Mouse (Mus musculus) CD8-positive naive resting alpha-beta T cell, adult 2 months (primary cell): ENCODE measurements around the gene 1700028P14Rik.
"Not testable (repeated sequence)": the region's sequence is repeated elsewhere in the genome, so short reads cannot be mapped to it uniquely, and the experiment has no call there.

Source experiments
- DNase-seq, 2 experiments: peaks; one replicate each; pipeline ENCODE4 v3.0.0; 2022; ENCODE audit warnings: low read depth in 2 of 2, low spot score in 2 of 2

The 1700028P14Rik gene

GRCm38 (mm10) chr19:23652644-23653043, at the start of gene 1700028P14Rik:
TSS of gene 1700028P14Rik (minus strand) at chr19:23652812.
- DNase-seq: no peak

- no peak for DNase-seq
Observed at GRCm38 (mm10) chr19:23699131-23699530, 46.5 kb upstream of the 1700028P14Rik start.

GRCm38 (mm10) chr19:23698366-23698765, 45.8 kb upstream of the 1700028P14Rik start:
- DNase-seq: no peak

- DNase-seq: no peak
Observed at GRCm38 (mm10) chr19:23697861-23698260, 45.2 kb upstream of the 1700028P14Rik start.

GRCm38 (mm10) chr19:23694344-23694743, 41.7 kb upstream of the 1700028P14Rik start:
- DNase-seq: no peak

GRCm38 (mm10) chr19:23688421-23688946, 35.9 kb upstream of the 1700028P14Rik start:
- DNase-seq: no peak

GRCm38 (mm10) chr19:23687296-23688021, 34.8 kb upstream of the 1700028P14Rik start, which contains the start of gene Ptar1:
TSS of gene Ptar1 (plus strand) at chr19:23687429.
- peak; percentile 79 to 86 for DNase-seq

- no peak for DNase-seq
Observed at GRCm38 (mm10) chr19:23686962-23687295, 34.3 kb upstream of the 1700028P14Rik start.

- not testable (repeated sequence) for DNase-seq
Observed at GRCm38 (mm10) chr19:23675656-23676055, 23.0 kb upstream of the 1700028P14Rik start.

GRCm38 (mm10) chr19:23673021-23673420, 20.4 kb upstream of the 1700028P14Rik start:
- DNase-seq: no peak

- no peak for DNase-seq
Observed at GRCm38 (mm10) chr19:23668142-23668655, 15.6 kb upstream of the 1700028P14Rik start.

- no peak for DNase-seq
Observed at GRCm38 (mm10) chr19:23664083-23664482, 11.5 kb upstream of the 1700028P14Rik start.

GRCm38 (mm10) chr19:23658350-23658749, 5.7 kb upstream of the 1700028P14Rik start:
- no peak for DNase-seq

- no peak for DNase-seq
Observed at GRCm38 (mm10) chr19:23657261-23657932, 4.8 kb upstream of the 1700028P14Rik start.

GRCm38 (mm10) chr19:23653154-23653553, 542 bp upstream of the 1700028P14Rik start:
- DNase-seq: no peak

GRCm38 (mm10) chr19:23647308-23647707, 5.3 kb downstream of the 1700028P14Rik start:
- DNase-seq: no peak

GRCm38 (mm10) chr19:23645347-23645746, 7.3 kb downstream of the 1700028P14Rik start:
- no peak for DNase-seq

GRCm38 (mm10) chr19:23643819-23644218, 8.8 kb downstream of the 1700028P14Rik start:
- DNase-seq: no peak

GRCm38 (mm10) chr19:23636786-23637185, 15.8 kb downstream of the 1700028P14Rik start:
- no peak for DNase-seq

- no peak for DNase-seq
Observed at GRCm38 (mm10) chr19:23631611-23632492, 20.8 kb downstream of the 1700028P14Rik start.

- DNase-seq: no peak
Observed at GRCm38 (mm10) chr19:23614268-23614667, 38.3 kb downstream of the 1700028P14Rik start.
